Mouse (Mus musculus): Measurements from ENCODE around the gene Slc25a13. TPM values are rescaled to one million over a fixed set of nuclear protein-coding genes. Genes with fewer than 3 reads are reported as not detected.
A peak's percentile ranks its signal among the peaks of the same experiment; 100 is the strongest.

Gene Slc25a13
- polyA plus RNA-seq, 1 experiment from 2014 or later = 40.8 TPM

DNA sequence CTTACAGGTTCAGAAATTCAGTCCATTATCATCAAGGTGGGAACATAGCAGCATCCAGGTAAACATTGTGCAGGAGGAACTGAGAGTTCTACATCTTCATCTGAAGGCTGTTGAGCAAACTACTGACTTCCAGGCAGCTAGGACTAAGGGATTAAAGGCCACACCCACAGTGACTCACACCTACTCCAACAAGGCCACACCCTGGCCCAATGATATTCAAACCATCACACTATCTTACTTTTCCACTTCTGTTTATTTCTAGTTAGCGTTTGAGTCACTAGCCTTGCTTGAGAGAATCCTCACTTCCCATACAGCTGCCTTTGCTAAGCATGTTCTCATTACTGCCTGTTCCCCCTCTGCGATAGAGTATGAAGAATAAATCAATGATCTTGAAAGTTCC, 13.3 kb upstream of the Slc25a13 start:
- Histone ChIP-seq H3K27ac (ENCODE audit: low read depth, low read length) (no peak overlapping the region), H3K4me3 (ENCODE audit: low read depth, low read length) (no peak overlapping the region), H3K4me2 (ENCODE audit: low read depth, low read length, severe bottlenecking) (no peak overlapping the region), H3K4me1 (replicated peaks; ENCODE audit: control insufficient read depth, insufficient read depth, low read length) (no peaks in the 10 kb centered on the region), H3K9me3 (ENCODE audit: control insufficient read depth, low read length) (no peaks in the 10 kb centered on the region), H3K36me3 (ENCODE audit: control insufficient read depth, insufficient read depth, low read length) (no peaks in the 10 kb centered on the region), H3K27me3 (ENCODE audit: control insufficient read depth, insufficient read depth, low read length) (no peaks in the 10 kb centered on the region), H3K9ac (ENCODE audit: low read length) (no peak overlapping the region)
- WGBS = 93% methylated on average over 2 of the region's 2 CpGs
- ATAC-seq (replicated peaks; ENCODE audit: low FRiP score) (no peak), DNase-seq (ENCODE audit: low spot score) (no peak)

DNA sequence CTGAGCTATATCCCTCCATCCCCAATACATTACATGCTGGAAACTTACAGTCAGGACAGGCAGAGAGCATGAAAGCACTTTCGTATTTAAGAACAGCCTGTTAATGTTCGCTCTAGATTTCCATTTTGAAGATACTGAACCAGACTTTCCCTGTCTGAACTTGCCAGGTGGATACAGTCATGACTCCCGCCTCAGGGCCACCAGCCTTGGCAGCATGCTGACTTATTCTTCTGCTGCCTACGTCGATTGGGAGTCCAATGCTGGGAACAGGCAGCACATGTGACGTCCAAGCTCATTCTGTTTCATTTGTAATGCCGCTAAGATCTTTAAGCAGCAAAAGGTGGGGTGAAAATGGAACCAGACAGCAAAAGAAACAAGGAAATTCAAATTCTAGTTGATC, 5.7 kb upstream of the Slc25a13 start:
- no peak for ATAC-seq (replicated peaks; ENCODE audit: low FRiP score)

DNA sequence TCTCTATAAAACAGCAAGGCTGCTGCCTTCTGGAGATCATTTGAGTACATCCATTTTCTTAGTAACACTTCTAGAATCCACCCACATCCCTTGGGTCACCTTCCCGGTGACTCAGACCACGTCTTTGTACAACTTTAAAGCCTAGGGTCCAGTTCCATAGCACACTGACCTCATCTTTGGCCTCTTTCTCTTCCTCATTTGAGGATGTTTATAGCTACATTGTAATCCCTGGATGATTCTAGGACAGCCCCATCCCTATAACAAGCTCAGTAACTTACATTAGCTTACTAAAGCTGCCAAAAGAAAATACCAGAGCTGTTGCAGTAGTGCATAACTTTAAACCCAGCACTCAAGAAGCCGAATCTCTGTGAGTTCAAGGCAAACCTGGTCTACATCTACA, 3.6 kb upstream of the Slc25a13 start:
- ATAC-seq (replicated peaks; ENCODE audit: low FRiP score) (no peak), DNase-seq (ENCODE audit: low spot score) (no peak)
- H3K27me3 ChIP-seq (ENCODE audit: control insufficient read depth, insufficient read depth, low read length) = no peaks in the 10 kb centered on the region
- 82% methylated on average over 3 of the region's 3 CpGs for WGBS
- H3K9ac ChIP-seq (ENCODE audit: low read length) = no peak overlapping the region
- H3K4me2 ChIP-seq (ENCODE audit: low read depth, low read length, severe bottlenecking) = no peak overlapping the region
- H3K27ac ChIP-seq (ENCODE audit: low read depth, low read length) = no peak overlapping the region
- H3K4me1 ChIP-seq (replicated peaks; ENCODE audit: control insufficient read depth, insufficient read depth, low read length) = peaks cover 4% of the 10 kb centered on the region; the same call in 1 of the 2 replicates
- H3K4me3 ChIP-seq (ENCODE audit: low read depth, low read length) = no peak overlapping the region
- H3K9me3 ChIP-seq (ENCODE audit: control insufficient read depth, low read length) = no peaks in the 10 kb centered on the region
- no peaks in the 10 kb centered on the region for H3K36me3 ChIP-seq (ENCODE audit: control insufficient read depth, insufficient read depth, low read length)

More for the DNA sequence above, 5.7 kb upstream of the Slc25a13 start:
- Histone ChIP-seq H3K9ac (ENCODE audit: low read length) (no peak overlapping the region), H3K4me1 (replicated peaks; ENCODE audit: control insufficient read depth, insufficient read depth, low read length) (no peaks in the 10 kb centered on the region), H3K27ac (ENCODE audit: low read depth, low read length) (no peak overlapping the region), H3K9me3 (ENCODE audit: control insufficient read depth, low read length) (no peaks in the 10 kb centered on the region), H3K4me3 (ENCODE audit: low read depth, low read length) (no peak overlapping the region), H3K27me3 (ENCODE audit: control insufficient read depth, insufficient read depth, low read length) (no peaks in the 10 kb centered on the region), H3K36me3 (ENCODE audit: control insufficient read depth, insufficient read depth, low read length) (no peaks in the 10 kb centered on the region), H3K4me2 (ENCODE audit: low read depth, low read length, severe bottlenecking) (no peak overlapping the region)
- 86% methylated on average over 7 of the region's 7 CpGs for WGBS
- DNase-seq (ENCODE audit: low spot score) = no peak

DNA sequence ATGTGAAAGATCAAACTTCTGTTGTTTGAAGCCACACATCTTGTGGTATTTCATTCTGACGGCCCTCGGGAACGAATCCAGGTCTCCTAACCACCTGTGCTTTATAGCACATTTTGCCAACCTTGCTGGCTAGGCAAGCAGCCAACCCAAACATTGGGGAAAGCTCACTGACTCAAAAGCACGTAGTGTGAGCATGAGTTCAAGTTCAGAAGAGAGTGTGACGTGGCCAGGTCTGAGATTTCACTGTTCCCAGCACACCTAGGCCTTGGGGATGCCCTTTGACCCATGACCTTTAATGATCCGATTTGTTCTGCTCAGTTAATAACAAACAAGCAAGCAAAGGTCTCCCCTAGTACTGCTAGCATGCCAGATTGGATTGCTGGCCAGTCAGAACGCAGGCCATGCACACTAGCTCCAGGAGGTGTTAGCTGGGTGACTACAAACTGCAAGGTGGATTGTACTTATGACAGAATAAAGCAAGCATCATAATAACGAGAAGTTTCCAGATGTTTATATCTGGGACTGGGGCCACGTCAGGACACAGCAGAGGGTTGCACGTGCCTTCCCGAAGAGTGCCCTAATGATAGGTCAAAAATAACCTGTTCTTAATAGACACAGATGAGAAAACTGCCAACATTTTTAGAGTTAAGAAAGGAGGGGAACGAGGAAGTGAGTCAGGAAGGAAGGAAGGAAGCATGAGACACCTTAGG, 2.8 kb upstream of the Slc25a13 start:
- H3K36me3 ChIP-seq (ENCODE audit: control insufficient read depth, insufficient read depth, low read length) = no peaks in the 10 kb centered on the region
- H3K9ac ChIP-seq (ENCODE audit: low read length) = no peak overlapping the region
- no peaks in the 10 kb centered on the region for H3K27me3 ChIP-seq (ENCODE audit: control insufficient read depth, insufficient read depth, low read length)
- H3K4me2 ChIP-seq (ENCODE audit: low read depth, low read length, severe bottlenecking) = no peak overlapping the region
- DNase-seq (ENCODE audit: low spot score) (no peak), ATAC-seq (replicated peaks; ENCODE audit: low FRiP score) (no peak)
- no peaks in the 10 kb centered on the region for H3K9me3 ChIP-seq (ENCODE audit: control insufficient read depth, low read length)
- no peak overlapping the region for H3K4me3 ChIP-seq (ENCODE audit: low read depth, low read length)
- peaks cover 4% of the 10 kb centered on the region; the same call in 1 of the 2 replicates for H3K4me1 ChIP-seq (replicated peaks; ENCODE audit: control insufficient read depth, insufficient read depth, low read length)
- WGBS = 82% methylated on average over 12 of the region's 12 CpGs
- H3K27ac ChIP-seq (ENCODE audit: low read depth, low read length) = no peak overlapping the region

DNA sequence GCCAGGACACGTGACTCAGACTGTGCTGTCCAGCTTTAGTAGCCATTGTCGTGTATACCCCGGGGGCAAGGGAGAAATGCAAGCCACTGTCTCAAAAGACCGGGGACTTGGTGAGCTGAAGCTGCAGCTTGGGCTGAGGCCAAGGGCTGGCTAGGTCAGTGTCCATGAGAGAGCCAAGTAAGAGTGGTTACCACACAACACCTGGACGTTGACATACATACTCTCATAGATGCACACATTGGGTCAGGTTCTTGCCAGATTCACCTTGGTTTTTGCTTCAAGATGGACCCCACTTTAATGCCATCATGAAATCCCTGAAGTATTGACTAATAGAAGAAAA, 283 bp upstream of the Slc25a13 start:
- Histone ChIP-seq H3K4me1 (replicated peaks; ENCODE audit: control insufficient read depth, insufficient read depth, low read length) (peaks cover 4% of the 10 kb centered on the region; the same call in 1 of the 2 replicates), H3K27me3 (ENCODE audit: control insufficient read depth, insufficient read depth, low read length) (no peaks in the 10 kb centered on the region), H3K4me2 (ENCODE audit: low read depth, low read length, severe bottlenecking) (peak overlapping the region; percentile 93), H3K9me3 (ENCODE audit: control insufficient read depth, low read length) (no peaks in the 10 kb centered on the region), H3K27ac (ENCODE audit: low read depth, low read length) (no peak overlapping the region), H3K4me3 (ENCODE audit: low read depth, low read length) (peak overlapping the region; percentile 70), H3K9ac (ENCODE audit: low read length) (peak overlapping the region; percentile 86), H3K36me3 (ENCODE audit: control insufficient read depth, insufficient read depth, low read length) (no peaks in the 10 kb centered on the region)
- 10% methylated on average over 5 of the region's 5 CpGs for WGBS
- no peak for DNase-seq (ENCODE audit: low spot score)
- no peak for ATAC-seq (replicated peaks; ENCODE audit: low FRiP score)

DNA sequence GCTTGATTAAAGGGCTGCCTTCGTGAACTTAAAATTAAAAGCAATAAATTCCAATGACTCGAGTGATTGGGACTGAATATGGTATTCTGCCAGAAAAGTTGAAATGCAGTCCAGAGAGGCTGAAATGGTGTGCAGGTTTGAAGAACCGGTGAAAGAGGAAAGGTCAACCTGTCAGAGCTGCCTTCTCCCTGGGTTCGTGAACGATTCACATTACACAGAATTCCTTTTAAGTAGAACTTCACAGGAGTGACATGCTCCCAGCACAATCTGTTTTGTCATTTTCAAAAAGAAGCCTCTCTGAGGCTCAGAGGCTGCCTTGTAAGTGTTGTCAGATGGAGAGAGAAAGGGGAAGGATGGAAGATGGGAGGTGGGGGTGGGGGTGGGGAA, 860 bp downstream of the Slc25a13 start:
- Histone ChIP-seq H3K9ac (ENCODE audit: low read length) (peak overlapping the region; percentile 86), H3K27me3 (ENCODE audit: control insufficient read depth, insufficient read depth, low read length) (no peaks in the 10 kb centered on the region), H3K4me3 (ENCODE audit: low read depth, low read length) (peak overlapping the region; percentile 70), H3K36me3 (ENCODE audit: control insufficient read depth, insufficient read depth, low read length) (no peaks in the 10 kb centered on the region), H3K4me1 (replicated peaks; ENCODE audit: control insufficient read depth, insufficient read depth, low read length) (peaks cover 4% of the 10 kb centered on the region; the same call in 1 of the 2 replicates), H3K27ac (ENCODE audit: low read depth, low read length) (no peak overlapping the region), H3K9me3 (ENCODE audit: control insufficient read depth, low read length) (no peaks in the 10 kb centered on the region), H3K4me2 (ENCODE audit: low read depth, low read length, severe bottlenecking) (peak overlapping the region; percentile 93)
- ATAC-seq (replicated peaks; ENCODE audit: low FRiP score) (no peak), DNase-seq (ENCODE audit: low spot score) (no peak)
- 47% methylated on average over 5 of the region's 5 CpGs for WGBS

DNA sequence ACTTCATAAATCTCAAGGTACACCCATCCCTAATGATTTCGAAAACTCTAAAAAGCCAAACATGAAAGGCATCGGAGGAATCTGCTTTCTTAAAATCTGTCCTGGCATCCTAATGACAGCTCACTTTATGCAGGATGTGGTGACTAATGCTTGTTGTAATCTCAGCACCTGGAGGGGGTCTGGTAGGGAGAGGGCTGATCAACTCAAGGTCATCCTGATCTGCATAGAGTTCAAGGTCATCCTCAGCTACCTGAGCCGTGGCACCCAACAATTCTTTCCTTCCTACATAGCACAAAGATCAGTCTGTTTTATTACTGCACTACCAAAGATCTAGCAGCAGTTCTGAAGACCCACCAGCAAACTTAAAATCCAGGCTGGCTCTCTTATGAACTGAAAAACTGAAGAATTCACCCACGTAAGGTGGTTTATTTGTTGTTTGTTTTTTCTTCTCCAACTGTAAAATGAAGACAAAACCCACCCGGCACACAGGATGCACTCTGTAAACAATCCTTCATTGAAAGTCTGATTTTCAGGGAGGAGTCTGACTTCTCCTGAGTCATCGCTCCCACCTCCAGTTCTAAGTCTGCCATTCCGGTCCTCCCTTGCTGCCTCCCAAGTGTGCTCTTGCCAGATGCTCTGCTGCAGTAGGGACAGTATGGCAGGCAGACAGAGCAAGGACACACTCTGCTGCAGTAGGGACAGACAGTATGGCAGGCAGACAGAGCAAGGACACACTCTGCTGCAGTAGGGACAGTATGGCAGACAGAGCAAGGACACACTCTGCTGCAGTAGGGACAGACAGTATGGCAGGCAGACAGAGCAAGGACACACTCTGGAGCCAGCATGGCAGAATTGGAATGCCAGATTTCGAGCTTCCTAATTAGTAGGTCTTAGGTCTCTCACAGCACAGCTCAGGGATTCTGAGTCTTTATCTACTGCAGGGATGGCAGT, 4.3 kb downstream of the Slc25a13 start:
- WGBS = 90% methylated on average over 8 of the region's 8 CpGs
- Histone ChIP-seq H3K9me3 (ENCODE audit: control insufficient read depth, low read length) (no peaks in the 10 kb centered on the region), H3K4me1 (replicated peaks; ENCODE audit: control insufficient read depth, insufficient read depth, low read length) (peaks cover 4% of the 10 kb centered on the region; the same call in 1 of the 2 replicates), H3K9ac (ENCODE audit: low read length) (no peak overlapping the region), H3K27ac (ENCODE audit: low read depth, low read length) (no peak overlapping the region), H3K27me3 (ENCODE audit: control insufficient read depth, insufficient read depth, low read length) (no peaks in the 10 kb centered on the region), H3K36me3 (ENCODE audit: control insufficient read depth, insufficient read depth, low read length) (no peaks in the 10 kb centered on the region), H3K4me2 (ENCODE audit: low read depth, low read length, severe bottlenecking) (no peak overlapping the region), H3K4me3 (ENCODE audit: low read depth, low read length) (no peak overlapping the region)
- ATAC-seq (replicated peaks; ENCODE audit: low FRiP score) (no peak), DNase-seq (ENCODE audit: low spot score) (no peak)

DNA sequence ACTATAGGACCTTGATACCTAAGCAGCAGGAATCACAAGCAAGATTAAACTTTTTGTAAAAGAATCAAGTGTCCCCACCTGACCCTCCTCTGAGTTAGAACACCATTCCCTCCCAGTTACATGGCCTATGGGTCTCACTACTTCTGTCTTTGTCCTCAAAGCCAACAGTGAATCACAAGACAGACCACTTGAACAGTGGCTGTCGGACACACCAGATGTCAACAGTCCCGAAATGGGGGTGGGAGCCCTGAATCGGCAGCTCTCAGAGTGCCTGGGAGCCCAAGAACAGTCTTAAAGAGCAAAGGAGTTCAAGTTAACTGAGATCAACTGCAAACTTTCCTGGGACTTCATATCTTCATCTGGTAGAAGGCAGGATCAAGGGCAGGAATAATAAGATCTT, 5.0 kb downstream of the Slc25a13 start:
- Histone ChIP-seq H3K4me3 (ENCODE audit: low read depth, low read length) (no peak overlapping the region), H3K27me3 (ENCODE audit: control insufficient read depth, insufficient read depth, low read length) (no peaks in the 10 kb centered on the region), H3K27ac (ENCODE audit: low read depth, low read length) (no peak overlapping the region), H3K36me3 (ENCODE audit: control insufficient read depth, insufficient read depth, low read length) (no peaks in the 10 kb centered on the region), H3K4me2 (ENCODE audit: low read depth, low read length, severe bottlenecking) (no peak overlapping the region), H3K9ac (ENCODE audit: low read length) (no peak overlapping the region), H3K9me3 (ENCODE audit: control insufficient read depth, low read length) (no peaks in the 10 kb centered on the region), H3K4me1 (replicated peaks; ENCODE audit: control insufficient read depth, insufficient read depth, low read length) (peaks cover 2% of the 10 kb centered on the region; the same call in 1 of the 2 replicates)
- WGBS = 89% methylated on average over 3 of the region's 3 CpGs
- ATAC-seq (replicated peaks; ENCODE audit: low FRiP score) = no peak
- DNase-seq (ENCODE audit: low spot score) = no peak

Data from forebrain, embryonic 11.5 days (tissue).